8 mouse cellular contexts compared by ENCODE assay signal in the genomic region with DNA sequence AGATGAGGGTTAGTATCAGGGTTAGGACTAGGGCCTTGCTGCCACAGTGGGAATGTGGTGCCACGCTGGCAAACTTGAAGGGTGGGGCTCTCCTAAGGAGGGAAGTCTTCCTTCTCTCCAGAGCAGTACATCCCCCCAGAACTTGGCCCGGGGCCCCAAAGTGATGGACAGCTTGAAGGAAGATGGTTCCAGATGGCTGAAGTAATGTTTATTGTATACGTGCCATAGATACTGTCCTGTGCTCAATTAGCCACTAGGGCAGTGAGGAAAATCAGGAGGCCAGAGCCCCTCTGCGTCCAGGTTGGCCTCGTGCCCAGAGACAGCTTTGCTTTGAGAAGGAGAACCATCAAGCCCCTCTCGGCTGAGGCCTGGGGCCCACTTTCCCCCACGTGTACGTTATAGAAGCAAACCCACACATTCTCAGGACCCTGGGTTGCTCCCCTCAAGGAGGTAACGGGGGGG.
DNase-seq lines count a peak whose midpoint lies in the region; ATAC-seq lines count a peak whose summit lies in the region.

No protein-coding gene starts in this region.

- no peak overlapping the region for H3K9ac ChIP-seq in intestine, embryonic 15.5 days
- H3K9ac ChIP-seq in neural tube, embryonic 14.5 days (replicated peaks; ENCODE audit: low read depth, low read length): no peak overlapping the region

- peak overlapping the region; percentile 14 for H3K4me3 ChIP-seq in megakaryocyte, embryonic 14.5 days (replicated peaks)
- H3K4me3 ChIP-seq in intestine, embryonic 15.5 days (replicated peaks): no peak overlapping the region
- H3K4me3 ChIP-seq in neural tube, embryonic 14.5 days (ENCODE audit: low read depth, low read length): no peak overlapping the region

- peak overlapping the region; percentile 88 for H3K27ac ChIP-seq in intestine, embryonic 15.5 days
- H3K27ac ChIP-seq in neural tube, embryonic 14.5 days (ENCODE audit: low read depth, low read length): no peak overlapping the region

- H3K9me3 ChIP-seq in megakaryocyte, embryonic 14.5 days: peaks cover 17% of the 10 kb centered on the region
- no peaks in the 10 kb centered on the region for H3K9me3 ChIP-seq in intestine, embryonic 15.5 days
- no peaks in the 10 kb centered on the region for H3K9me3 ChIP-seq in neural tube, embryonic 14.5 days (ENCODE audit: control insufficient read depth, low read length)

- H3K4me1 ChIP-seq in megakaryocyte, embryonic 14.5 days: peaks cover 4% of the 10 kb centered on the region; the same call in 1 of the 2 replicates
- peaks cover 11% of the 10 kb centered on the region for H3K4me1 ChIP-seq in intestine, embryonic 15.5 days (replicated peaks)
- 0 out of 2 replicates have a peak, but pooled peaks cover 6% of the 10 kb centered on the region for H3K4me1 ChIP-seq in neural tube, embryonic 14.5 days (ENCODE audit: control insufficient read depth, insufficient read depth, low read length)

- WGBS in intestine, embryonic 15.5 days: 29% methylated on average over 9 of the region's 9 CpGs
- WGBS in neural tube, embryonic 14.5 days: 31% methylated on average over 9 of the region's 9 CpGs

- DNase-seq in embryo, embryonic 11 days: peak; percentile 44
- no peak for DNase-seq in embryo, embryonic 10.5 days (ENCODE audit: low spot score)
- no peak for DNase-seq in left cerebral cortex, adult 18-20 months (ENCODE audit: low spot score in 2 of 2)
- no peak for DNase-seq in layer of hippocampus, postnatal 14 days (ENCODE audit: low spot score in 2 of 2)

- no peak for ATAC-seq in megakaryocyte, adult 5-6 weeks (ENCODE audit: poor library complexity, severe bottlenecking)
- ATAC-seq in intestine, embryonic 15.5 days: peak; percentile 80
- ATAC-seq in neural tube, embryonic 14.5 days (ENCODE audit: low read depth): peak; percentile 44; the same call in 1 of the 2 replicates

- no peak overlapping the region for H3K4me2 ChIP-seq in intestine, embryonic 15.5 days (replicated peaks)
- H3K4me2 ChIP-seq in neural tube, embryonic 14.5 days (ENCODE audit: low read depth, low read length): no peak overlapping the region

- H3K36me3 ChIP-seq in megakaryocyte, embryonic 14.5 days (replicated peaks; ENCODE audit: low read length): no peaks in the 10 kb centered on the region
- H3K36me3 ChIP-seq in intestine, embryonic 15.5 days: no peaks in the 10 kb centered on the region
- H3K36me3 ChIP-seq in neural tube, embryonic 14.5 days (ENCODE audit: control insufficient read depth, insufficient read depth, low read length): no peaks in the 10 kb centered on the region

- H3K27me3 ChIP-seq in megakaryocyte, embryonic 14.5 days (replicated peaks): no peaks in the 10 kb centered on the region
- no peaks in the 10 kb centered on the region for H3K27me3 ChIP-seq in intestine, embryonic 15.5 days (replicated peaks)
- no peaks in the 10 kb centered on the region for H3K27me3 ChIP-seq in neural tube, embryonic 14.5 days (ENCODE audit: control insufficient read depth, insufficient read depth, low read length)
